Mouse (Mus musculus): ENCODE results near the gene Gm1123.

DNA sequence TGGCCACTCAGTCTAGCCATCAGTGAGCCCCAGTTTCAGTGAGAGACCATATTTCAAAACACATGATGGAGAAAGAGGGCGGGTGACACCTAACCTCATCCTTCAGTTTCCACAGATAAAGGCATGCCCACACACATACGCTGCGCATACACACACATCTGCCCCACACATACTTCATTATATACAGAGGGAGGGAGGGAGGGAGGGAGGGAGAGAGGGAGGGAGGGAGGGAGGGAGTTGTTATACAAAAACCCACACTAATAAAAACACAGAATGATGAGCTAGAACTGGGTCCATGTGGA lies 25.7 kb downstream of the Gm1123 start:
- TF ChIP-seq POLR2A (IDR thresholded peaks at IDR 0.05; ENCODE audit: extremely low read depth, insufficient read depth, low read length) (no peak), CTCF (IDR thresholded peaks at IDR 0.05; ENCODE audit: extremely low read depth, insufficient read depth, low read length) (no peak)

Data from cortical plate, adult 2 months (tissue).